Mouse (Mus musculus): ENCODE results near the gene Gm3336. TPM values are rescaled to one million over a fixed set of nuclear protein-coding genes. Genes with fewer than 3 reads are reported as not detected.
A peak's percentile ranks its signal among the peaks of the same experiment; 100 is the strongest.

Gene Gm3336
- polyA plus RNA-seq, 1 experiment from 2014 or later: not detected

DNA sequence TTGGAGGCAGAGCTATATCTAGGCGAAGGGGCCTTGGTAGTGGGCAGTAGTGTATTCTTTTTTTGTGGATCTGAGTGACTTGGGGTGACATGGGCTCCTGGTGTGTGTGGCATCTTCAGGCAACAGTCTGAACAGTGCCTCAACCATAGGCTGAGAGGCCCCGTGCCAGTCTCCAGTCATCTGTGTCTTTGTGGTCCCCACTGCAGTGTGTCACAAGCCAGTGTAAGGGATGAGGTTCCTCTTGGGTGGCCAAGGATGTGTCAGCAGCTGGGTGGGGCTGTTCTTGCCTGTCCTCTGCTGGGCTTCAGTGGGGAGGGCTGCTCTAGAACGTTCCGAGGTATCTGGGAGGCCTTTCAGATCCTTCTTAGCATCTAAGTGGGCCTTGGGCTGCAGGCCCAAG, 12.6 kb downstream of the Gm3336 start:
- no peak overlapping the region for H3K9ac ChIP-seq (ENCODE audit: low read length)
- no peaks in the 10 kb centered on the region for H3K4me1 ChIP-seq (replicated peaks; ENCODE audit: control insufficient read depth, insufficient read depth, low read length)
- H3K27ac ChIP-seq (ENCODE audit: low read depth, low read length): no peak overlapping the region
- 80% methylated on average over 4 of the region's 4 CpGs for WGBS
- no peaks in the 10 kb centered on the region for H3K9me3 ChIP-seq (ENCODE audit: control insufficient read depth, low read length)
- ATAC-seq (replicated peaks; ENCODE audit: low FRiP score): no peak
- H3K36me3 ChIP-seq (ENCODE audit: control insufficient read depth, insufficient read depth, low read length): no peaks in the 10 kb centered on the region
- no peak overlapping the region for H3K4me2 ChIP-seq (ENCODE audit: low read depth, low read length, severe bottlenecking)
- peak; percentile 41 for DNase-seq (ENCODE audit: low spot score)
- H3K27me3 ChIP-seq (ENCODE audit: control insufficient read depth, insufficient read depth, low read length): peaks cover 24% of the 10 kb centered on the region
- no peak overlapping the region for H3K4me3 ChIP-seq (ENCODE audit: low read depth, low read length)

DNA sequence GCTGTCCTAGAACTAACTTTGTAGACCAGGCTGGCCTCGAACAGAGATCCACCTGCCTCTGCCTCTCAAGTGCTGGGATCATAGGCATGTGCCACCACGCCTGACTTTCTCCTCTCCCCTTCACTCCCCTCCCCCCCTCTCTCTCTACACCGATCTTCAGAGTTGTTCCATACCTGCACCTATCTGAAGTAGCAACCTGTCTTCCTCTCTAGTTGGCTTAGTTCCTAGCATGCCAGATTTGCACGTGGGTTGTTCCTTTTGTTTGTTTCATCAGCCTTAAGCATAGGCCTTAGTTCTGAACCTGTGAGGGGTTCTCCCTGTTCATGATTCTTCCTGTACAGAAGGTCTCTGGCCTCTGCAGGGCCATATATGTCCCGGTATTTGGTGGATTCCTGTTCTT, 19.4 kb downstream of the Gm3336 start:
- no peak for ATAC-seq (replicated peaks; ENCODE audit: low FRiP score)
- H3K36me3 ChIP-seq (ENCODE audit: control insufficient read depth, insufficient read depth, low read length): no peaks in the 10 kb centered on the region
- H3K27me3 ChIP-seq (ENCODE audit: control insufficient read depth, insufficient read depth, low read length): peaks cover 8% of the 10 kb centered on the region
- H3K4me1 ChIP-seq (replicated peaks; ENCODE audit: control insufficient read depth, insufficient read depth, low read length): no peaks in the 10 kb centered on the region
- 67% methylated on average over 5 of the region's 5 CpGs for WGBS
- H3K4me2 ChIP-seq (ENCODE audit: low read depth, low read length, severe bottlenecking): no peak overlapping the region
- H3K27ac ChIP-seq (ENCODE audit: low read depth, low read length): no peak overlapping the region
- peak; percentile 23 for DNase-seq (ENCODE audit: low spot score)
- no peaks in the 10 kb centered on the region for H3K9me3 ChIP-seq (ENCODE audit: control insufficient read depth, low read length)
- H3K4me3 ChIP-seq (ENCODE audit: low read depth, low read length): no peak overlapping the region
- no peak overlapping the region for H3K9ac ChIP-seq (ENCODE audit: low read length)

DNA sequence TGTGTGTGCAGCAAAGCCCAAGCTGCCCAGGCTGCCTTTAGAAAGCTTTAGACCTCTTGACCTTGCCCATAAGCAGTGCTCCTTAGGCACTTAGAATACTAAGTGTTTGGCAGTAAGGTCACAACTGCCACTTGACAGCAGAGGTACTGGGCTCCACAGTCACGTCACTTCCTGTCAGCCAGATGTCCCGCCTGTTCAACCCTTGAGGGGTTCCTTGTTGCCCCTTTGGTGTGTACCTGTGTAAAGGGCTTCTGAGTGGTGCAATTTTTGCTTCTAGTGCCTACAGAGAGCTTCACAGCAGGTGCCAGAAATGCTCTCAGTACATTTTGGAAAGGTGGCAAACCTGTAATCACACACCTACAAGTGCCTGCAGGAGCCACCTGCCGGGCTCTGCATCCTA, 19.9 kb downstream of the Gm3336 start:
- Histone ChIP-seq H3K4me3 (ENCODE audit: low read depth, low read length) (no peak overlapping the region), H3K27me3 (ENCODE audit: control insufficient read depth, insufficient read depth, low read length) (peaks cover 13% of the 10 kb centered on the region), H3K4me2 (ENCODE audit: low read depth, low read length, severe bottlenecking) (no peak overlapping the region), H3K9ac (ENCODE audit: low read length) (no peak overlapping the region), H3K36me3 (ENCODE audit: control insufficient read depth, insufficient read depth, low read length) (no peaks in the 10 kb centered on the region), H3K4me1 (replicated peaks; ENCODE audit: control insufficient read depth, insufficient read depth, low read length) (no peaks in the 10 kb centered on the region; the same call in 1 of the 2 replicates), H3K9me3 (ENCODE audit: control insufficient read depth, low read length) (no peaks in the 10 kb centered on the region), H3K27ac (ENCODE audit: low read depth, low read length) (no peak overlapping the region)
- 78% methylated on average over 3 of the region's 3 CpGs for WGBS
- peak; percentile 29 for DNase-seq (ENCODE audit: low spot score)
- ATAC-seq (replicated peaks; ENCODE audit: low FRiP score): no peak

DNA sequence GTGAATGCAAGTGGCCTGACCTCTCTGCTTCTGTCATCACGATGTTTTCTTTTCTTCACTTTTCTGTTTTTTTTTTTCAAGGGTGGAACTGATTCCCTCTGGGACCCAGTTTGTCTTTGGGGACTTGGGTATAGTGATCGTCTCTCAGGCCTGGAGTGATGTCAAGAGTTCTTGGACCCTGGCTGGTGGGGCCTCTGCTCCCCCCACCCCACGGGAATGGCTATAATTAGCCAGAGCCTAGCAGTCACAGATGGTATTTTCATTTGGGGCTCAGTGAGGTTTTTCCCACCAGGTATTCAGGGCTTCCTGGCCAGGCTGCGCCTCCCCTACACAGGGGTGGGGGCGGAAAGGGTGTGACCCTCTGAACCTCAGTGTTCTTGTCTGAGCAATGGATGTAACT, 23.3 kb downstream of the Gm3336 start:
- 67% methylated on average over 5 of the region's 5 CpGs for WGBS
- H3K9me3 ChIP-seq (ENCODE audit: control insufficient read depth, low read length): no peaks in the 10 kb centered on the region

DNA sequence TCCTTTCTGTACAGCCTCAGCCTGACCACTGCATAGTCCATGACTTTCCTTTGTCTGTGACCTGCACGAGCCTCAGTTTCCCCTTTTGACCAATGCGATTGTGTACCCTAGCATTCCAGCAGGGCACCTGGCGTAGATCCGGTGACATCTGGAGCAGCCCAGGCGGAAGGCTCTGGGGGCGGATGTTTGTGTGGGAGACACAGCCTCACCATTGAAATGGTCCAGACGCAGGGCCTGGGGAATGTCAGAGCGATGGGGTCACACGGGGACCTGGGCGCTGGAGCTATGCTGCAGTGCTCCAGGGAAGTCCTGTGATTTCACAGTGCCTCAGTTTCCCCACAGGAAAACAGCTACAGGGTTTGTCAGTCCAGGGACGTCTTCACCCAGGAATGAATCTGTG, 23.8 kb downstream of the Gm3336 start:
- H3K4me3 ChIP-seq (ENCODE audit: low read depth, low read length): no peak overlapping the region
- ATAC-seq (replicated peaks; ENCODE audit: low FRiP score) (no peak), DNase-seq (ENCODE audit: low spot score) (peak; percentile 42)
- H3K9me3 ChIP-seq (ENCODE audit: control insufficient read depth, low read length): no peaks in the 10 kb centered on the region
- H3K9ac ChIP-seq (ENCODE audit: low read length): no peak overlapping the region
- peaks cover 3% of the 10 kb centered on the region; the same call in 1 of the 2 replicates for H3K4me1 ChIP-seq (replicated peaks; ENCODE audit: control insufficient read depth, insufficient read depth, low read length)
- H3K36me3 ChIP-seq (ENCODE audit: control insufficient read depth, insufficient read depth, low read length): no peaks in the 10 kb centered on the region
- no peak overlapping the region for H3K4me2 ChIP-seq (ENCODE audit: low read depth, low read length, severe bottlenecking)
- H3K27ac ChIP-seq (ENCODE audit: low read depth, low read length): no peak overlapping the region
- WGBS: 75% methylated on average over 11 of the region's 11 CpGs
- peaks cover 42% of the 10 kb centered on the region for H3K27me3 ChIP-seq (ENCODE audit: control insufficient read depth, insufficient read depth, low read length)

More for the DNA sequence above, 23.3 kb downstream of the Gm3336 start:
- Histone ChIP-seq H3K27me3 (ENCODE audit: control insufficient read depth, insufficient read depth, low read length) (peaks cover 38% of the 10 kb centered on the region), H3K36me3 (ENCODE audit: control insufficient read depth, insufficient read depth, low read length) (no peaks in the 10 kb centered on the region), H3K27ac (ENCODE audit: low read depth, low read length) (no peak overlapping the region), H3K4me3 (ENCODE audit: low read depth, low read length) (no peak overlapping the region), H3K4me1 (replicated peaks; ENCODE audit: control insufficient read depth, insufficient read depth, low read length) (peaks cover 3% of the 10 kb centered on the region; the same call in 1 of the 2 replicates), H3K4me2 (ENCODE audit: low read depth, low read length, severe bottlenecking) (no peak overlapping the region), H3K9ac (ENCODE audit: low read length) (no peak overlapping the region)
- ATAC-seq (replicated peaks; ENCODE audit: low FRiP score) (no peak), DNase-seq (ENCODE audit: low spot score) (peak; percentile 32)

DNA sequence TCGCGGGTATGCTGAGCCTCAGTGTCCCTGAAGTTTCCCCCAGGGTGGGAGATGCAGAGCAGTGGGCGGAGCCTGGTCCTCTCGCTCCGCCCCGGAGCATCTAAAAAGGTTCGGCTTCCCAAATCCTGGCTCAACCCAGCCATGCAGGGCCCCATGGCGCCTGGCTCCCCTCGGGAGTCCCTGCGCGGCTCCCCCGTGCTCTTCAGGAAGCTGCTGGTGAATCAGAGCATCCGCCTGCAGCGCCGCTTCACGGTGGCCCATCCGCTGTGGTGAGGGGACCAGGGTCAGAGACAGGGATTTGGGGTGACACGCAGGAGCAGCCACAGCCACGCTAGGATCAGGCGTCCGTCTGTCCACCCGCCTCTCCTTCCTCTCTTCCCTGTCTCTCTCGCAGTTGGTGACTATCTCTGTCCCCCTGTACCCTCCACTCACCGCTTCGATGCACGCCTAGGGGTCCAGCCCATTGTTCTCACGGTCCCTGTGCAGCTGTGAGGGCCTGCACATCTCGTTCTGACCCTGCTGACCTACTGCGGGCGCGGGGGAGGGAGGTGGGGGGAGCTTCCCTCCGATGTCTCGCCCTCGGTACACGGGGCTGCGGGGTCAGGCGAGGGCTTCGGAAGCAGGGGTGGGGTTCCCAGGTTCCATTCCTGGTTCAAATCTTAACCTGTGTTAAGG, 24.8 kb downstream of the Gm3336 start:
- DNase-seq (ENCODE audit: low spot score) (peak; percentile 56), ATAC-seq (replicated peaks; ENCODE audit: low FRiP score) (no peak)
- H3K9ac ChIP-seq (ENCODE audit: low read length): peak overlapping the region; percentile 48; the same call in 1 of the 2 replicates
- peak overlapping the region; percentile 9; the same call in 1 of the 2 replicates for H3K4me3 ChIP-seq (ENCODE audit: low read depth, low read length)
- no peaks in the 10 kb centered on the region for H3K9me3 ChIP-seq (ENCODE audit: control insufficient read depth, low read length)
- H3K27me3 ChIP-seq (ENCODE audit: control insufficient read depth, insufficient read depth, low read length): peaks cover 42% of the 10 kb centered on the region
- no peaks in the 10 kb centered on the region for H3K36me3 ChIP-seq (ENCODE audit: control insufficient read depth, insufficient read depth, low read length)
- no peak overlapping the region for H3K27ac ChIP-seq (ENCODE audit: low read depth, low read length)
- peaks cover 3% of the 10 kb centered on the region; the same call in 1 of the 2 replicates for H3K4me1 ChIP-seq (replicated peaks; ENCODE audit: control insufficient read depth, insufficient read depth, low read length)
- 1% methylated on average over 38 of the region's 38 CpGs for WGBS
- peak overlapping the region; percentile 49 for H3K4me2 ChIP-seq (ENCODE audit: low read depth, low read length, severe bottlenecking)

DNA sequence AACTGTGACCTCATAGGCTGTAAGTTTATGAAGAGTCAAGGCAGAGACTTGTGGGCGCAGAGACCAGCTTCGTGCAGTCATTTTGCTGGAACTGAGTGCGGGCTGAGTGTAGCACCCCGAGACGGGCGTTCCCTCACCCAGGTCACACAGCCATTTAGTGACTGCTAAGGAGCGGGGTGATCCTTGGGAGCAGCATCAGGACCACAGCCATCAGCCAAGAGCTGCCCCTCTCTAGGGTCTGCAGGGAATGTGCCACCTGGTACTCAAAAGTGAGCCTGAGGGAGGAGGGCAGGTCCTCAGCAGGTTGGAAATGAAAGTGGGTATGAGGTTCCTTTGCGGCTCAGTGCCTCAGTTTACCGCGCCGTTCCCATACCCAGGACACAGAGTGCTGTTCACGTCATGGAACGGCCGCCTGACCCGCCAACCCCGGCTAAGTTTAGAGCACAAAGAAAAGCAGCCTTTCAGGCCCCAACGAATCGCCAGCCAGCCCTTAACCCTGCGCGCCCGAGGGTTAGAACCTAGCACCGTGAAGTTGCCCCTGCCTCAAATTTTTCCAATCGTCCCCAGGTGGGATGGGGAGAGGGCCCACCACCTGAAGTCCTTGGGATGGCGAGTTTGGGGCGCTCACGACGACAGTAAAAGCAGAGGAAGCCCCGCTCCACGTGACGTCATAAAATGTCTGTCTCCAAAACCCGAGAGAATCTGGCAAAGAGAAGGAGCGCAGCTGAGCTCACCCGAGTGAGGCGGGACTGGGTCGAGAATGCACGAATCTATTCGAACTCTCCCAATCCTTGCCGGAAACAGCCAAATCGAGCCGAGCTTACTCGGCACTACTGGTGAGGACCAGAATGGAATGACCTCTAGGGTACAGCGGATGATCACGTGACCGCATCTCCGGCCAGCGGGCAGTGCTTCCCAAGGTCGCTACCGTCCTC, 25.6 kb downstream of the Gm3336 start:
- no peak overlapping the region for H3K27ac ChIP-seq (ENCODE audit: low read depth, low read length)
- no peaks in the 10 kb centered on the region for H3K36me3 ChIP-seq (ENCODE audit: control insufficient read depth, insufficient read depth, low read length)
- WGBS: 3% methylated on average over 47 of the region's 48 CpGs
- H3K27me3 ChIP-seq (ENCODE audit: control insufficient read depth, insufficient read depth, low read length): peaks cover 42% of the 10 kb centered on the region
- DNase-seq (ENCODE audit: low spot score): peak; percentile 63
- H3K9ac ChIP-seq (ENCODE audit: low read length): peak overlapping the region; percentile 41; the same call in 1 of the 2 replicates
- H3K4me3 ChIP-seq (ENCODE audit: low read depth, low read length): peak overlapping the region; percentile 26
- no peaks in the 10 kb centered on the region for H3K9me3 ChIP-seq (ENCODE audit: control insufficient read depth, low read length)
- H3K4me1 ChIP-seq (replicated peaks; ENCODE audit: control insufficient read depth, insufficient read depth, low read length): peaks cover 3% of the 10 kb centered on the region; the same call in 1 of the 2 replicates
- ATAC-seq (replicated peaks; ENCODE audit: low FRiP score): no peak; the same call in 1 of the 2 replicates
- H3K4me2 ChIP-seq (ENCODE audit: low read depth, low read length, severe bottlenecking): peak overlapping the region; percentile 49

DNA sequence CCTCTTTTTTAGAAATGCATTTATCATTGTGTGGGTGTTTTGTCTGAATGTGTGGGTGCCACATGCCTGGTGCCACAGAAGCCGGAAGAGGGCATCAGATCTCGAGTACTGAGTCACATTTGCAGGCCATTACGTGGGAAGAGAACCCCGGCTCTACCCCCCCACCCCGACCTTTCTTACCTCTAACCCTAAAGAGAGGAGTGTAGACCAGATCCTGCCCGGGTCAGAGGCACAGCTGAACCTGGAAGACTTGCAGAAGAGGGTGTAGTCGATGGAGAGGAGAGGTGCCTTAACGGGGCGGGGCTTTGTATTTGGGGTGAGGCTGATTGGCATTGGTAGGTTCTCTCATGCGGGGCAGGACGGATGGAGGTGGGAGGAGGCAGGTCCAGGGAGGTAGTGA, 26.5 kb downstream of the Gm3336 start:
- peak; percentile 48 for DNase-seq (ENCODE audit: low spot score)
- ATAC-seq (replicated peaks; ENCODE audit: low FRiP score): no peak
- H3K27me3 ChIP-seq (ENCODE audit: control insufficient read depth, insufficient read depth, low read length): peaks cover 42% of the 10 kb centered on the region
- H3K4me3 ChIP-seq (ENCODE audit: low read depth, low read length): no peak overlapping the region
- H3K27ac ChIP-seq (ENCODE audit: low read depth, low read length): no peak overlapping the region
- no peak overlapping the region for H3K4me2 ChIP-seq (ENCODE audit: low read depth, low read length, severe bottlenecking)
- H3K9ac ChIP-seq (ENCODE audit: low read length): no peak overlapping the region
- H3K9me3 ChIP-seq (ENCODE audit: control insufficient read depth, low read length): no peaks in the 10 kb centered on the region
- H3K36me3 ChIP-seq (ENCODE audit: control insufficient read depth, insufficient read depth, low read length): no peaks in the 10 kb centered on the region
- WGBS: 61% methylated on average over 11 of the region's 11 CpGs
- H3K4me1 ChIP-seq (replicated peaks; ENCODE audit: control insufficient read depth, insufficient read depth, low read length): peaks cover 3% of the 10 kb centered on the region; the same call in 1 of the 2 replicates

All from forebrain, embryonic 11.5 days (tissue).